Mouse (Mus musculus) limb, embryonic 11.5 days (tissue): ENCODE results near the gene Slc43a3. TPM values are rescaled to one million over a fixed set of nuclear protein-coding genes. Genes with fewer than 3 reads are reported as not detected.

ENCODE experiments used
- ATAC-seq: fragments of 200-750 bp; cut with Nextera tagmentation; 2 replicates; pipeline ENCODE4 v1.8.0; 2017; ENCODE audit warnings: low read depth; ENCODE audit not compliant: insufficient number of reproducible peaks, low FRiP score, low TSS enrichment
- DNase-seq: peaks from one replicate; pipeline ENCODE4 v3.0.0-alpha.2; 2015; ENCODE audit warnings: low spot score
- H3K27ac ChIP-seq: fragments of 300-500 bp; sonication (generic); replicated peaks from 2 replicates; pipeline ENCODE4 v1.5.1; 2014; ENCODE audit warnings: low read depth, mild to moderate bottlenecking, low read length
- H3K27me3 ChIP-seq: fragments of 300-500 bp; sonication (generic); 2 replicates; pipeline ENCODE4 v1.6.1; 2014; ENCODE audit warnings: mild to moderate bottlenecking, low read length, mixed read lengths; ENCODE audit not compliant: control insufficient read depth, insufficient read depth
- H3K36me3 ChIP-seq: fragments of 300-500 bp; sonication (generic); 2 replicates; pipeline ENCODE4 v1.6.1; 2014; ENCODE audit warnings: mild to moderate bottlenecking, low read length, moderate library complexity, mixed read lengths; ENCODE audit not compliant: control insufficient read depth, insufficient read depth
- H3K4me1 ChIP-seq: fragments of 300-500 bp; sonication (generic); 2 replicates; pipeline ENCODE4 v1.6.1; 2014; ENCODE audit warnings: low read length, mixed read lengths; ENCODE audit not compliant: control insufficient read depth, insufficient read depth
- H3K4me2 ChIP-seq: fragments of 300-500 bp; sonication (generic); 2 replicates; pipeline ENCODE4 v1.6.1; 2014; ENCODE audit warnings: low read depth, mild to moderate bottlenecking, moderate library complexity; ENCODE audit not compliant: severe bottlenecking
- H3K4me3 ChIP-seq: fragments of 300-500 bp; sonication (generic); 2 replicates; pipeline ENCODE4 v1.5.1; 2014; ENCODE audit warnings: low read depth, low read length
- H3K9ac ChIP-seq: fragments of 300-500 bp; sonication (generic); 2 replicates; pipeline ENCODE4 v1.6.1; 2014; ENCODE audit warnings: mild to moderate bottlenecking, low read length
- H3K9me3 ChIP-seq: fragments of 300-500 bp; sonication (generic); 2 replicates; pipeline ENCODE4 v1.6.1; 2016; ENCODE audit warnings: low read length; ENCODE audit not compliant: control insufficient read depth
- WGBS: fragments of 180-500 bp; shearing (Covaris S2); extraction: QIAGEN DNeasy Blood & Tissue Kit; methylation state at CpG from one replicate; pipeline ENCODE4 v1.1.7; 2014; 5-methylcytosine and 5-hydroxymethylcytosine counted together
- polyA plus RNA-seq: library from polyadenylated mRNA; unstranded; fragments of >200 nt; fragmentation: Nextera tagmentation; extraction: Ambion mirVana; gene quantifications from 2 replicates; pipeline ENCODE4 v1.2.1, GENCODE M21; 2014

Gene Slc43a3
- polyA plus RNA-seq, 1 experiment from 2014 or later, result 31.7 TPM

DNA sequence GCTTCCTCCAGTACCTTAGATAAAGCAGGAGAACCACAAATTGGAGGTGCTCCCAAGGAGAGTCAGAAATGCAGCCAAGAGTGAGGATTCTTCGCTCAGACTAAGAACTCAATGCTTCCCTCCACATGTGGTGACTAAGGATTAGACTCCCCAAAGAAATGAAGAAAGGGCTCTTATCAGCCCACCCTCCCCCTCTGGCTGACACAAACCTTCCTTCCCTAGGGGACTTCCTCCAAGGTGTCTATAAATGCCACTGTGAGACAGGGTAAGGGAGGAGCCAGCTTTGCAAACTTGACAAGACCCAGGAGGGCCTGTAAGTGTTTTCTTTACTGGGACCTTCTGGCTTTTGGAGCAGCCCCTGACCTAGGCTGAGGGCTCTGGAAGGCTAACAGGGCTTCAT is 43.8 kb downstream of the Slc43a3 start, which contains the start of gene Prg2:
Gene Prg2, plus strand, starts transcription at position 274 of the 400 bp plus-strand sequence.
- DNase-seq, result no peak
- no peak within 1 kb of the TSS for H3K4me2 ChIP-seq
- no peak within 1 kb of the TSS for H3K27ac ChIP-seq
- no peaks in the 10 kb centered on the region for H3K36me3 ChIP-seq
- no peak for ATAC-seq
- H3K4me1 ChIP-seq, result no peaks in the 10 kb centered on the region
- 64% methylated on average over 1 of the region's 1 CpGs for whole genome bisulfite sequencing
- H3K4me3 ChIP-seq, result no peak within 1 kb of the TSS
- H3K27me3 ChIP-seq, result no peaks in the 10 kb centered on the region
- no peak within 1 kb of the TSS for H3K9ac ChIP-seq
- no peaks in the 10 kb centered on the region for H3K9me3 ChIP-seq

GRCm38 (mm10) chr2:84987930-84988329 is 51.6 kb downstream of the Slc43a3 start, which contains the start of gene Prg3:
Gene Prg3, plus strand, starts transcription at chr2:84988215.
- Histone ChIP-seq H3K27ac (no peak within 1 kb of the TSS), H3K9me3 (no peaks in the 10 kb centered on the region), H3K36me3 (no peaks in the 10 kb centered on the region), H3K4me2 (no peak within 1 kb of the TSS), H3K4me3 (no peak within 1 kb of the TSS), H3K4me1 (no peaks in the 10 kb centered on the region), H3K27me3 (no peaks in the 10 kb centered on the region), H3K9ac (no peak within 1 kb of the TSS)
- WGBS, result 63% methylated on average over 1 of the region's 1 CpGs
- ATAC-seq (no peak), DNase-seq (no peak)

GRCm38 (mm10) chr2:84996376-84996775 is 60.0 kb downstream of the Slc43a3 start:
- WGBS, result 85% methylated on average over 2 of the region's 2 CpGs
- H3K27me3 ChIP-seq, result no peaks in the 10 kb centered on the region
- ATAC-seq (no peak), DNase-seq (no peak)
- H3K4me1 ChIP-seq, result no peaks in the 10 kb centered on the region
- H3K4me3 ChIP-seq, result no peak overlapping the region
- H3K9ac ChIP-seq, result no peak overlapping the region
- H3K27ac ChIP-seq, result no peak overlapping the region
- no peaks in the 10 kb centered on the region for H3K9me3 ChIP-seq
- H3K4me2 ChIP-seq, result no peak overlapping the region
- H3K36me3 ChIP-seq, result no peaks in the 10 kb centered on the region

DNA sequence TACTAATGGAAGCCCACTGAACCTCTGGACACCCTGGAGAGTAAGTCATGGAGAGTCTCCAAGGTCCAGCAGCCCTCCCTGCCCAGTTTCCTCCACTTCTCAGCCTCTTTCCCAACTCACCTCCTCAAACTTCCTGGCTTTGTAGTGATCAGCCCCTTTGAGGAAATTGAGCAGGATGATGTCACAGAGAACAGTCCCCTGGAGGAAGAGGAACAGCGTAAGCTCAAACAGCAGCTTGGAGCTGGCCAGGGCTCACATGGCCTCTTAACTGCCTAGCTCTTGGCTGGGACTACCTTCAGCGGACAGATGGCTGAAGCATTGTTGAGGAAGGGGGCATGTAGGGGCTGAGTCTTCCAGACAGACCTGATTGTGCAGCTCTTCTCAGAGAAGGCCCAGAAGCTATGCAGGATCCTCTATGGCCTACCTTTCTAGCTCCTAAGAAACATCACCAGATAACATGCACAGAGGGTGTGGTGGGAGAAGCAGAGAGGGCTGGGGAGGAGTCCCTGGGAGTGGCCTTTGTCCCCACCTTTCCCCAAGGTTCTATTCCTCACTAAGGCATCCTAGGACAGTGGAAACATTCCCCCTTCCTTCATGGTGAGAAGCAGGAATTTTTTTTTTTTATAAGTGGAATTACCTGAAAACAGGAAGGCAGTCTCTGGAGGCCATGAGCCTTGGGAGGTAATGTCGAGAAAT is 63.3 kb downstream of the Slc43a3 start:
- Histone ChIP-seq H3K4me1 (no peaks in the 10 kb centered on the region), H3K27ac (no peak overlapping the region), H3K4me2 (no peak overlapping the region), H3K36me3 (no peaks in the 10 kb centered on the region), H3K27me3 (no peaks in the 10 kb centered on the region), H3K9ac (no peak overlapping the region), H3K4me3 (no peak overlapping the region), H3K9me3 (no peaks in the 10 kb centered on the region)
- DNase-seq (no peak), ATAC-seq (no peak)
- 77% methylated on average over 3 of the region's 3 CpGs for WGBS

- 91% methylated on average over 13 of the region's 13 CpGs for WGBS
- H3K4me2 ChIP-seq, result no peak overlapping the region
- H3K36me3 ChIP-seq, result no peaks in the 10 kb centered on the region
- H3K4me3 ChIP-seq, result no peak overlapping the region
- H3K27me3 ChIP-seq, result no peaks in the 10 kb centered on the region
- no peaks in the 10 kb centered on the region for H3K4me1 ChIP-seq
- DNase-seq, result no peak
- no peak overlapping the region for H3K27ac ChIP-seq
- no peaks in the 10 kb centered on the region for H3K9me3 ChIP-seq
- no peak for ATAC-seq
- no peak overlapping the region for H3K9ac ChIP-seq
These were observed 65.1 kb downstream of the Slc43a3 start for GRCm38 (mm10) chr2:85001497-85001896.

DNA sequence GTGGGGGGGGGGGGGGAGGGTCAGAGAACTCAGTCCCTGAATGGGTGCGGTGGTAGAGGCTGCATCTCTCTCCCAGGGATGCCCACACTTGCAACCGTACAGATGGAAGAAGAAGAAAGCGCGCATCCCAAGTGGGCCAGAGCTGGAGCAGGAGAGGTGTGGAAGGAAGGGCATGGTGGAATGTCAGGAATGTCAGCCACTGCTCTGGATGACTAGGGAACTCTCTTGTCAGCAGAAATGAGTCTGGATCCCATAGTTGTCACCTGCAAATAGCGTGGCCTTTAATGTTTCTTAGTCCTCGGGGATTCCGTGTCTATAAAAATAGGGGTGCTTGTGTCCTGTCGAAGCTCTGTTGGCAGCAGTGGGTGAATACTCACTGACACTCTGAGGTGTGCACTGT is 66.2 kb downstream of the Slc43a3 start:
- no peak overlapping the region for H3K4me3 ChIP-seq
- no peaks in the 10 kb centered on the region for H3K4me1 ChIP-seq
- H3K4me2 ChIP-seq, result no peak overlapping the region
- no peak overlapping the region for H3K27ac ChIP-seq
- no peaks in the 10 kb centered on the region for H3K9me3 ChIP-seq
- no peak for ATAC-seq
- H3K27me3 ChIP-seq, result no peaks in the 10 kb centered on the region
- DNase-seq, result no peak
- H3K9ac ChIP-seq, result no peak overlapping the region
- WGBS, result 69% methylated on average over 8 of the region's 8 CpGs
- no peaks in the 10 kb centered on the region for H3K36me3 ChIP-seq

DNA sequence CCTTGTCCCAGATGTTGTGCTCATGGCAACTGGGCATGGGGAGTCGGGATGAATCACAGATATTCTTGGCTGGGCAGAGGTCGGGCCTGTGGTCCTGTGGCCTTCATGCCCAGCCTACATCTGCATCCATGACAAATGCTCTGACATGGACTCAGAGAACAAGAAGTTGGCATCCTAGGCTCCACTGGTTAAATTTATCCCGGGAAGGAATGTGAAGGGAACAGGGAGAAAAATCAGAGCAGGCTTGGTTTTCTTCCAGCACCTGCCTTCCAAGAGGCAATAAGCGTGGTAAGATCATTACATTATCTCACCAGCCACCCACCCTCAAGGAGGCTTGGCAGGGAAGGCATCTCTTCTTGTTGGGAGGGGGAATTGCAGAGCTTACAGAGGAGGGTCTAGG is 68.0 kb downstream of the Slc43a3 start:
- Histone ChIP-seq H3K4me1 (no peaks in the 10 kb centered on the region), H3K36me3 (no peaks in the 10 kb centered on the region), H3K27ac (no peak overlapping the region), H3K9me3 (no peaks in the 10 kb centered on the region), H3K4me3 (no peak overlapping the region), H3K27me3 (no peaks in the 10 kb centered on the region), H3K4me2 (no peak overlapping the region), H3K9ac (no peak overlapping the region)
- ATAC-seq, result no peak
- WGBS, result 88% methylated on average over 4 of the region's 4 CpGs
- DNase-seq, result no peak

DNA sequence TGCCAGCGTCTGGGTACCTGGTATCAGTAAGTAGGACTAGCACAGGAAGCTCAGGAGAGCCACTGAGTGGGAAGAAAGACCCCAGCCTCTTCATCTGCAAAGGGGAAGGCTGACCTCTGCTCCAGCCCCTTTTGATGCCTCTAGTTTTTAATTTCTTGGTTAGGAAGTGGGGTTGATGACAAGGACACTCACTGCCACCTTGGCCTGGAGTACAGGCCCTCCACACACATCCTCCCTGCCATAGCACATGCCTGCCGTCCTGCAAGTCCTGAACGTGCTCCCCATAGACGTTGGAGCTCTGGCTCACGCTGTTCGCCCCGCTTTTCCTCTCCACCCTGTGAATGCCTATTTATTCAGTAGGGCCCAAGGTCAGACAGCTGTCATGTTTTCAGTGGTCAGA is 70.2 kb downstream of the Slc43a3 start:
- Histone ChIP-seq H3K4me2 (no peak overlapping the region), H3K36me3 (no peaks in the 10 kb centered on the region), H3K9me3 (no peaks in the 10 kb centered on the region), H3K4me1 (no peaks in the 10 kb centered on the region), H3K27me3 (no peaks in the 10 kb centered on the region), H3K4me3 (no peak overlapping the region), H3K9ac (no peak overlapping the region), H3K27ac (no peak overlapping the region)
- ATAC-seq (no peak), DNase-seq (no peak)
- WGBS, result 85% methylated on average over 7 of the region's 7 CpGs

DNA sequence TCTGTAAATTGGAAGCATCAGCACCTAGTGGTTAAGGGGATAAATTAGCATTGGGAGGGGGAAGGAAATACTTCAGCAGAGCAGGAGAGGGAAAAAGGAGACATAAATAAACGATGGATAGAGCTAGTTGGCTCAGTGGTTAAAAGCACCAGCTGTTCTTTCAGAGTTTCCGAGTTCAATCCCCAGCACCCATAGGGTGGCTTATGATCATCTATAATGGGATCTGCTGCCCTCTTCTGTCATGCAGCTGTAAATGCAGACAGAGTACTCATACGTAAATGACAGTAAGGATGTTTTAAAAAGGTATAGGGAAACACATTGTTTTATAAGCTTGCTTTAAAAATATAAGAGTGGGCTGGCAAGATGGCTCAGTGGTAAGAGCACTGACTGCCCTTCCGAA is 71.3 kb downstream of the Slc43a3 start:
- no peak overlapping the region for H3K9ac ChIP-seq
- 29% methylated on average over 4 of the region's 4 CpGs for WGBS
- no peak overlapping the region for H3K27ac ChIP-seq
- no peaks in the 10 kb centered on the region for H3K36me3 ChIP-seq
- peaks cover 3% of the 10 kb centered on the region for H3K4me1 ChIP-seq
- DNase-seq, result no peak
- ATAC-seq, result no peak
- no peak overlapping the region for H3K4me3 ChIP-seq
- no peaks in the 10 kb centered on the region for H3K9me3 ChIP-seq
- no peaks in the 10 kb centered on the region for H3K27me3 ChIP-seq
- no peak overlapping the region for H3K4me2 ChIP-seq
